Mouse (Mus musculus) adrenal gland, adult (tissue): ENCODE results near the gene Scgb2b12.
"Not testable (repeated sequence)": the region's sequence is repeated elsewhere in the genome, so short reads cannot be mapped to it uniquely, and the experiment has no call there.

Experiments
- DNase-seq, 2 experiments: peaks; one replicate each; pipeline ENCODE4 v3.0.0; 2022 to 2023; ENCODE audit warnings: low spot score in 1 of 2; ENCODE audit not compliant: inconsistent age in 2 of 2

Scgb2b12 gene

DNA sequence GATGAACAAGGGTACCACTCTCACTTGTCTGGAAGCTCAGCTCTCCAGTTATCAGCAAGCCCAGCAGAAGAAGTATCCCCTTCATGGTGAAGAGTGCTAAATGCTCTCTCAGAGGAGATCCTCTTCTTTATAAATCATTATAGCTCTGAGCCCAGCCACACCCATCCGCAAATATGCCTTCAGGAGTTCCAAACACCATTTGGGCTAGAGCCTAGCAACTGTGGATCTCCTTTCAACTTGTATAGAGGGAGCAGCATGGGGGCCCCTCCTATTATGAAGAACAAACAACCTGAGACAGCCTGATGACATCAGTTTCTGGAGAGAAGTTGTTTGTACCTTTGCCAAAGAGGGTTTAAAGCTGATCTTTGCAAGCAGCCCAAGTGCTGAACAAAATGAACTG lies at the start of gene Scgb2b12:
Gene Scgb2b12, minus strand, starts transcription at position 101 of the 400 bp plus-strand sequence.
- DNase-seq, result not testable (repeated sequence)

DNA sequence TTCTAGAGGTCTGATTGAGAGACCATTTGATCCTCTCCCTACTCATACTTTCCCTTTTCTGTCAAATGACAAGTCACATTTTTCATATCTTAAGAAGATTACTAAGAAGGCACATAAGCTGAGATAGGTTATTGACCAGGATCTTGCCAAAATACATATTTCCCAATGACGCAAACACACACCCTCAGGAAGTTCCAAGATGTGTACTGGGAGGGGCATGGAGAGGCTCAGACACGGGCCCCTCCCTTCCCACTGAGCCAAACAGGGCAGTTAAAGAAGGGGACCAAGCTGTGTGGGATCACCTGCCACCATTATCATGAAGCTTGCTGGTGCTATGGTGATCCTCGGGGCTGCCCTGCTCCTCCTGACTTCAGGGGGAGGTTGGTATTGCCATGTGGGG lies 6.8 kb upstream of the Scgb2b12 start, which contains the start of gene Scgb1b12:
Gene Scgb1b12, plus strand, starts transcription at position 301 of the 400 bp plus-strand sequence.
- not testable (repeated sequence) for DNase-seq
